Mouse (Mus musculus): ENCODE data around the gene Ntmt1.

The Ntmt1 gene

DNA sequence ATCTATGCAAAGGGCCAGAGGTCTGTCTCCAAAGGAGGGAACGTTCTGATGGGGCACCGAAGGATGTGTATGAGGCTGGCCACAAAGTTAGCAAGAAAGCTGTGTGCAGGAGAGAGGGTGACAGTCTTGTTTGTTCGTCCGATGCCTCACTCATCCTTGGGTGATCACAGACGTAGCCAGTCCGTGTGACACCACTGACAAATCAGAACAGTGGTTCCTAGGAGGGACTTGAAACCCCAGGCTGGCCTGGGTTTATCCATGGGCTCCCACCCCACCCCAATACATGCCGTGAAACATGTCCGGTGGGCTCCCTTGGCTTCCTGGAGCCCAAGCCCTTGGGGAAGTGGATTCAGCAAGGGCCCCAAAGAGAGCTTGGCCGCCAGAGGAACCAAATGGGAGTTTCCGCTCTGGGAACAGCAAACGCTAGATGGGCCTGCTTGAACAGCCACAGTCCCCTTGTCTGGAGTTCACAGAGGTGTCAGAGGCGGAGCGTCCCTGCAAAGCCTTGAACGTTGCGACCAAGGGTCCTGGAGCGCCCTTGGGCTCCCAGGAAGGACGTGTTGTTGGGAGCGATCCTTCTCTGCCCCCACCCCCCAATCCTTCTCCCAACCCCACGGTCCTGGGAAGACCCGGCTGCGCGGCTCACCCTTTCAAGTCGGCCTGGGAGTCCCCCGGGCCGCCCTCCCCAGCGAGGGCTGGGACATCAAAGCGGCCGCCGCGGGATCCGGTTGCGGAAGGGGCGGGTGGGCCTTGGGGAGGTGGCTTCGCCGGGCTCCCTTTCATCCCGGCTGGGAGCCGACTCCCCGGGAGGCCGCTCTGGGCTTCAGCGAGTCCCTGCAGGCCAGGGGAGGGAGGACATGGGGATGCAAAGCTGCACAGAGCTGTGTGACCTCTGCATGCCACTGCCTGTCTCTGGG lies 23.3 kb upstream of the Ntmt1 start:
- peak; percentile 37 to 46 for DNase-seq (ENCODE audit: low spot score in 2 of 2)

DNA sequence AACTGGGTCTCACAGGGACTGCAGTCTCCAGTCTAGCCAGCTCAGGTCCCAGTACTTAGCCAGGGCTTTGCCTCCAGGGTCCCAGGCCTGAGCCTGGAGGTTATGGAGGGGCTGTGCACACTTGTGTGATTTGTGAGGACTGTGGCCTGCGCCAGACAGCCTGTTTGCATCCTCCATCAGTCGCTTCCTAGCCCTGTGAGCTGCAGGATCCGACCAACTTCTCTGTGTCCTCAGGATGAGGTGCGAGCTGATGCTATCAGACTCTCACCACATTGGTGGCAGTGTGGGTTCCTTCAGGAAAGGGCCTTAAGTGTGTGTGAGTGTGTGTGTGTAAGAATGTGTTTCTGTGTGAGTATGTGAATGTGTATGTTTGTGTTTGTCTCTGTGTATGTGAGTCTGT lies 20.2 kb upstream of the Ntmt1 start:
- no peak for DNase-seq (ENCODE audit: low spot score in 2 of 2)

- no peak for DNase-seq (ENCODE audit: low spot score in 2 of 2)
Observed at GRCm38 (mm10) chr2:30792061-30792460, 15.6 kb upstream of the Ntmt1 start.

- peak; percentile 89 to 96 for DNase-seq (ENCODE audit: low spot score in 2 of 2)
Observed at GRCm38 (mm10) chr2:30794179-30795108, 13.2 kb upstream of the Ntmt1 start.

DNA sequence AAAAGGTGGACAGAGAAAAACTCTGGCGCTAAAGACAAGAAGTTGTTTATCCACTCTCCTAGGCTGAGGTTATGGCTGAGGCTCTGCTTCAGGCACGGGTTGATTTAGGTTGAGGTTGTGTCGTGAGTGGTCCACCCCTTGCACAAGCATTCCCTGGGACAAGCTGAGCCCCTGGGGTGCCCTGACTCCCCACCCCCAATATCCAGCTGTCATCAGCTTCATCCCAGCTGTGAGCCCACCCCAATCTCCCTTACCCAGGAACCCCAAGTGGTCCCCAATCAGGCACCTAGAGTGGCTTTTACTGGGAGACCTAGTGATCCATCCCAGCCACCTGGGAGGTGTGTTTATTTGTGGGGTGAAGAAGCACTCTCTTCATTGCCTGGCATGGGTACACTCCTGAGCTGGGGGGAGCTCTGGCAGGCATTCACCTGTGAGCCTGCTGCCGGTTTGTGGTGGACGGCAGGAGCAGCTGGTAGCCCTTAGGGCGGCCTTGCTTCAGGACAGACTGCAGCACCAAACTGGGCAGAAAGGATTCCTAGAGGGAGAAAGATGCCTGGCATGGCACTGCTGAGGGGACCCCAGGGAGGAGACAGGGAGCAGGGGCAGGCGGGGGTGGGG lies 12.2 kb upstream of the Ntmt1 start:
- DNase-seq (ENCODE audit: low spot score in 2 of 2): no peak

DNA sequence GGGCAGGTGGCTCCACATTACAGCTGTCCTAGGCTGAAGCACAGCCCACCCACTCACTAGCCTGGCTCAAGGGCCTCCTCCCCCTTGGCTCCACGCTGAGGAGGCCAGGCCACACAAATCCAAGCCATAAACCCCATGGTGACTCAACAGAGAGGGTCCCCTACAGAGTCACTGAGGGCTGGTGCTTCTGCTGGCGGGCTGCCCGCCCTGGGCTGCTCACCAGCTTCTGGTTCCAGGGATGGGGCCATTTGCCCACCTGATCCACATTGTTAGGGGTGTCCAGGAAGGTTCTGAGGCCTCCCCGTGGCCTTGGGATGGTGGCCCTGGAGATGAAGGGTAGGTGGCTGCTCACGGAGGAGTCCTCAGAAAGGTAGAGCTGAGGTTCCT lies 11.7 kb upstream of the Ntmt1 start:
- peak in 1 of 2 experiments; percentile 15 for DNase-seq (ENCODE audit: low spot score in 2 of 2)

GRCm38 (mm10) chr2:30796382-30796781 lies 11.2 kb upstream of the Ntmt1 start:
- peak; percentile 72 to 82 for DNase-seq (ENCODE audit: low spot score in 2 of 2)

DNA sequence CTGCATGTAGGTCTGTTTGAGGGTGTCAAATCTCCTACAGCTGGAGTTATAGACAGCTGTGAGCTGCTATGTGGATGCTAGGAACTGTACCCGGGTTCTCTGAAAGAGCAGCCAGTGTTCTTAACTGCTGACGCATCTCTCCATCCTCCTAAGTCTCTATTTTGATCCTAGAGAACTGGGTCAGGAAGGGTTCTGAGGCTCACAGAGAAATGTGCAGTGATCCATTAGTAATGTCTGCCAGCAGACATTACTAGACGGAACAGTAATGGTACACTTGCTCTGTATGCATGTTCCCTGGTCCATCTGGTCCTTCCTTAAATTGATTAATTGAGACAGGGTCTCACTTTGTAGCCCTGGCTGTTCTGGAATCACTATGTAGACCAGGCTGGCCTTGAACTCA lies 8.2 kb upstream of the Ntmt1 start:
- DNase-seq (ENCODE audit: low spot score in 2 of 2): no peak

DNA sequence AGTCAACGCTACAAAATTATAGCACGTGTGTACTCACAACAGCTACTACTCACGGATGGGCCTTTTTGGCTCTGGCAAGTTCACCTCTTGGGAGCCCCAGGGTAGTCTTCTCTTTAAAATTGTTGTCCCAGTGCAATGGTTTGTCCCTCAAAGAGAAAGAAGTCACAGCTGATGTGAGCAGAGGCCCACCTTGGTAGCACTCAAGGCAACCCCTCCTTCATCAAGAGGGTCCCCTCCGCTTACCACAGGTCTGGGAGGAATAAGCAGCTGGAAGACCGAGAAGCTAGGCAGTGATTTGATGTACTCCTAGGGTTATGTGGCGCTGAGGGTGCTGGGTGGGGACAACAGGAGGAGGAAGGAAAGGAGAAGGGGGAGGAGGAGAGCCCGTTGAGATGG lies 7.0 kb upstream of the Ntmt1 start:
- no peak for DNase-seq (ENCODE audit: low spot score in 2 of 2)

GRCm38 (mm10) chr2:30801067-30801852 lies 6.4 kb upstream of the Ntmt1 start:
- DNase-seq (ENCODE audit: low spot score in 2 of 2): peak; percentile 28 to 31

DNA sequence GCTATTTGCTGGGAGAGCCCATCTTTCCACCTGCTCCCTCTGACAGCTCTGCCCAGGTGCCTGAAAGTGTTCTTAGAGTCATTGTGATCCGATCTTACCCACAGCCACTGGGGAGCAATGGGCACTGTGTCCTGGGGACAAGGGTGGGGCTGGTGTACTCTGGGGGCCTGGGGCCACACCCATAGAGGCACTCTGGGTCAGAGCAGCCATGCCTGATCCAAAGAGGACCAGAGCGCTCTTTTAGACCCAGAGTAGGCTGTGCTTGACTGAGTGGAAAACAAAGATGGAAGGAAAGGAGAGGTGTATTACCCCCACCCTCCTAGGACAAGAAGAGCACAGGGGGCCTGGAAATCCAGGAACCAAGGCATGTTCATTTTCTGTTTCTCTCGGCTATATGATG lies 4.0 kb upstream of the Ntmt1 start, which contains the start of gene 1700001O22Rik:
TSS of gene 1700001O22Rik (minus strand) at position 58 of the 400 bp plus-strand sequence.
- DNase-seq (ENCODE audit: low spot score in 2 of 2): no peak

DNA sequence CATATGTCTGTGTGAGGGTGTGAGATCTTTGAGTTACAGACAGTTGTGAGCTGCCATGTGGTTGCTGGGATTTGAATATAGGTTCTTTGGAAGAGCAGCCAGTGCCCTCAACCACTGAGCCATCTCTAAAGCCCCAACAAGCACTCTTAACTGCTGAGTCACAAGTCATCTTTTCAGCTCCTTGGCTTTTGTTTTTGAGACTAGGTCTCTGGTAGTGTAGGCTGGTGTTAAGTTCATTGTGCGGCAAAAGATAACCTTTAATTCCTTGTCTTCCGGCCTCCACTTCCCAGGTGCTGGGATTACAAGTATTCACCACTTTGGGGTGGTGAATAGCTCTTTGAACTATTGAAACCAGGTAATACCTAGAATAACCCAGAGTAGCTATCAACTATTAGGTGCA lies 1.6 kb upstream of the Ntmt1 start:
- no peak for DNase-seq (ENCODE audit: low spot score in 2 of 2)

- DNase-seq (ENCODE audit: low spot score in 2 of 2): no peak
Observed at GRCm38 (mm10) chr2:30807147-30807647, 429 bp upstream of the Ntmt1 start.

- peak in 1 of 2 experiments; percentile 41 for DNase-seq (ENCODE audit: low spot score in 2 of 2)
Observed at GRCm38 (mm10) chr2:30808296-30808655, 650 bp downstream of the Ntmt1 start.

DNA sequence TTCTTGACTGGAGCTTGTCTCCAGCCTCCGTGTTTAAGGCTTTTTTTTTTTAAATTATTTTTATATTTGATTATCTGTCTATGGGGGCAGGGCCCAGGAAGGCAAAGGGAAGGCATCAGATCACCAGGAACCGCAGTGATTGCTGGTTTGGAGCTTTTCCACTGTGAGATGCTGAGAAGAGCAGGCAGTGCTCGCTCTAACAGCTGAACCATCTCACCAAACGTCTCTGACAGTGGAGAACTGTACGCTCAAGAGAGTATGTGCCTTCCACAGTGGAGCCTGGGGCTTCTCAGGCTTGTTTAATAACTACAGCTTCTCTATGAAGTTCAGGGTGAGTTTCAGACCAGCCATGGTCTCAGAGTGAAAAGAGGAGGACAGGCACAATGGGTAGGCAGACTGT lies 1.9 kb downstream of the Ntmt1 start:
- DNase-seq (ENCODE audit: low spot score in 2 of 2): no peak

- DNase-seq (ENCODE audit: low spot score in 2 of 2): no peak
Observed at GRCm38 (mm10) chr2:30810573-30810972, 2.9 kb downstream of the Ntmt1 start.

DNA sequence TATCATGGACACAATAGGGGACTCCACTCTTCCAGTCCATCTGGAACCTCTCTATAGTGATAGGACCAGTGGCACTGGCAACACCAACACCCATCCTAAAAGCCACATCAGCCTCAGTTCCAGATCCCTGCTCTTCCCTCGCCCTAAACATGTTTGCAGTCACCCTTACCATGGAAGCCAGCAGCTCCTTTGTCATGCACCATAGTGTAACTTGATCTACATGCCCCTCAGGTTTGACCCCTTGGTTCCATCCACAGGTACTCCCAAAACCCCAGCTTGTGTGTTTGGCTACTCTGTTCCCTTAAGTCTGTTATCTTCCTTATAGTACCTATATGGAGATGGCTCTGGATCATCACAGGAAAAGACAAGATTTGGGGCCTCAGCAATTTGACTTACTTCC lies 8.8 kb downstream of the Ntmt1 start:
- DNase-seq (ENCODE audit: low spot score in 2 of 2): no peak

- no peak for DNase-seq (ENCODE audit: low spot score in 2 of 2)
Observed at GRCm38 (mm10) chr2:30819873-30820272, 12.2 kb downstream of the Ntmt1 start.

DNA sequence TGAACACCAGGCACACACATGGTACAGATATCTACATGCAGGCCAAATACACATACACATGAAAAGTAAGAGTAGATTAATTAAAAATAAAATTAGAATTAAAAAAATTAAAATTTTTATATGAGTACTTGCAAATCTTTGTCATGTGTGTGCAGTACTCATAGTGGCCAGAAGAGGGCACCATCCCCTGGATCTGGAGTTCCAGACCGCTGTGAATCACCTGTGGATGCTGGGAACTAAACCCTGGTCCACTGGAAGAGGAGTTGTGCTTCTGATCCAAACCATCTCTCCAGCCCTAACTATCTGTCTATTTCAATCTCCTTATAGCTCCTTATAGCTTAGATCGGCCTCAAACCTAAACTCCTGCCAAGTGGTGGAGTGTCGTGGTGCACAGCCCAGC lies 13.4 kb downstream of the Ntmt1 start:
- no peak for DNase-seq (ENCODE audit: low spot score in 2 of 2)

DNA sequence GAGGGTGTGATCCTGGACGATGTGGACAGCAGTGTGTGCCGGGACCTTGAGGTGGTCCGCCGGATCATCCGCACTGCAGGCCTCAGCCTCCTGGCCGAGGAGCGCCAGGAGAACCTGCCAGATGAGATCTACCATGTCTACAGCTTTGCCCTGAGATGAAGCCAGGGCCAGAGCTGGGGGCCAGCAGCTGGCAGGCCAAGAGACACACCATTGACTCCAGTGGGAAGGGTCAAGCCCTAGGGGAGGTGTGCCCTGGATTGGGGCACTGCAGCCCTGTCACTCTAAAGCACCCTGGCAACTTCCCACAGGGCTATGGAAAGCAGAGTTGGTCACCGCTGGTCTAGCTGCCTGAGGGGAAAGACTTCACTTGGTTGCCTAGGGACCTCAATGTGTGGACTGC lies 14.8 kb downstream of the Ntmt1 start:
- DNase-seq (ENCODE audit: low spot score in 2 of 2): no peak
